Mouse (Mus musculus) liver, adult 2 months (tissue): ENCODE measurements around the gene Magohb.

Source experiments
- CTCF ChIP-seq: fragments of 200-500 bp; IDR thresholded peaks from 2 replicates; pipeline ENCODE4 v1.5.1; 2011; ENCODE audit warnings: low read depth, low read length, control low read depth
- POLR2A ChIP-seq: fragments of 200-500 bp; IDR thresholded peaks from 2 replicates; pipeline ENCODE4 v1.6.1; 2011; ENCODE audit warnings: low read length, control low read depth; ENCODE audit not compliant: insufficient read depth; ENCODE audit errors: extremely low read depth

DNA sequence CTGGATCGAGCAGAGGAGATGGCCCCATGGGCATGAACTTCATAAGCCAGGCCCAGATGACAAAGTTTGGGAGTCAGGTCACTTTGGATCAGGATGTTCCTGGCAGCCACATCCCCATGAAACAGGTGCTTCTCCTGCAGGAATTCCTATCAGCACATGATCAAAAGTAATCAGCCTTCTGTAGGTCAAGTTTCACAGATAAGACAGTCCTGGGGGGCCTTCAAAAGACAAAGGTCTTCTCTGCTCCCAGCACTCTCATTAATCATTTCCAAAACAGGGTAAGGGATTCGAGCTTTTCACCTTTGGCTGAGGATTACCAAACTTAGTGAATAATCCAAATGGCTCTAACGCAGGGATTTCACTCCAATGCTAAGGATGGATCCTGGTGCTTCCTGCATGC, 11.7 kb upstream of the Magohb start:
- TF ChIP-seq POLR2A (no peak), CTCF (no peak)
